Mouse (Mus musculus) kidney, adult 2 months (tissue): ENCODE measurements around the gene Sh3bgrl3.

Experiments used
- CTCF ChIP-seq: fragments of 200-500 bp; conservative IDR thresholded peaks from 2 replicates; pipeline ENCODE4 v1.5.1; 2011; ENCODE audit warnings: low read depth, mild to moderate bottlenecking, control low read depth, low read length, moderate library complexity, mixed read lengths; ENCODE audit not compliant: insufficient read depth, insufficient read length
- POLR2A ChIP-seq: fragments of 200-500 bp; IDR thresholded peaks from one replicate; pipeline ENCODE4 v1.6.1; 2011; ENCODE audit warnings: low read depth, low read length, control low read depth

DNA sequence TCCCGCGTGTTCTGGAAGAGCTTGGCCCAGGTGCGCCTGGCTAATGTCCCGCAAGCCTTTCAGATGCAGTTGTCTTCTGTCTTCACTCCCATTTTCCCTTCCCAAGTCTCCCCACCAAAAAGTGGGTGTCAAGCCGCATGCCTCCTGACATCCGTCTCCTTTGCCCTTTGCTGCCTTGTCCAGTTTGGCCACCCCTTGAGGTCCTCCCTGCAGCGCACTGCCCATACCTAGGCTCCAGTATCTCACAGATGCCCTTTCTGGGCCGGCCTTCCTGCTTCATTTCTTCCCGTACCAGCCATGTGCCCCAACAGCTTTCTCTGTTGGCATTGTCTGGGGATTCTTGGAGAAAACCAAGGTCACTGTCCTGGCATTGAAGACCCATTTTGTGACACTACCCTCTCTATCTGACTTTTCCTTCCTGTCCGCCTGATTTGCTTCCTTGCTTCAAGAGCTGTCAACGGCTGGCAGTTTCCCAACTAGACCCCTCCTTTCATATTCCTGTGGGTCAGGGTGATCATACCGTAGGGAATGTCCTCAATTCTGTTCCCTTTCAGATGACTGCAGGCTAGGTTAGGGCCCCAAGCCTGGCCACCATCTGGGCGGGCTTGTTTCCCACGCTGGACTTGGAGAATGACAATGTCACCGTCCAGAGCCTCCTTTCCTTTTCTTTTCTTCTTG is 3.1 kb downstream of the Sh3bgrl3 start:
- no peak for TF ChIP-seq CTCF
- no peak for TF ChIP-seq POLR2A
